Mouse (Mus musculus) CH12.LX (cell line): ENCODE measurements around the gene Rab3a. TPM values are rescaled to one million over a fixed set of nuclear protein-coding genes. Genes with fewer than 3 reads are reported as not detected.
A peak's percentile ranks its signal among the peaks of the same experiment; 100 is the strongest.

Source experiments
- DNase-seq: peaks from one replicate; pipeline ENCODE4 v3.0.0-alpha.2; 2013; ENCODE audit errors: extremely low read depth
- H3K27ac ChIP-seq: 2 replicates; pipeline ENCODE4 v1.5.1; 2012; ENCODE audit warnings: low read depth, mild to moderate bottlenecking, control low read depth, moderate library complexity; ENCODE audit not compliant: insufficient read depth
- H3K27me3 ChIP-seq: replicated peaks from 2 replicates; pipeline ENCODE3; 2012; ENCODE audit warnings: inconsistent platforms
- H3K36me3 ChIP-seq, 2 experiments: replicated peaks in 1 of 2; 2 replicates each; pipeline versions ENCODE3 to v1.6.1; 2012; ENCODE audit warnings: inconsistent platforms in 1 of 2, low read length in 1 of 2, mild to moderate bottlenecking in 1 of 2, mixed read lengths in 1 of 2, moderate library complexity in 1 of 2; ENCODE audit not compliant: control insufficient read depth in 1 of 2, insufficient read depth in 1 of 2
- H3K4me1 ChIP-seq, 2 experiments: 2 replicates each; pipeline ENCODE4 v1.6.1; 2012; ENCODE audit warnings: inconsistent platforms in 1 of 2, moderate library complexity in 1 of 2; ENCODE audit not compliant: insufficient read depth in 2 of 2, control insufficient read depth in 1 of 2
- H3K4me2 ChIP-seq: 2 replicates; pipeline ENCODE4 v1.6.1; 2012; ENCODE audit warnings: low read depth, mild to moderate bottlenecking, control low read depth; ENCODE audit not compliant: poor library complexity, insufficient read depth, severe bottlenecking
- H3K4me3 ChIP-seq, 3 experiments: fragments of 150-350 bp in 1 of 3; sonication (generic) in 1 of 3; replicated peaks in 1 of 3; 2 replicates each; pipeline versions ENCODE3 to v1.5.1; 2011 to 2012; ENCODE audit warnings: low read depth in 2 of 3, low read length in 2 of 3, mild to moderate bottlenecking in 2 of 3, moderate library complexity in 2 of 3, control low read depth in 1 of 3, improper control_type of control experiment in 1 of 3, inconsistent platforms in 1 of 3, mixed read lengths in 1 of 3; ENCODE audit not compliant: poor library complexity in 1 of 3
- H3K79me2 ChIP-seq: replicated peaks from 2 replicates; pipeline ENCODE4 v1.6.1; 2012; ENCODE audit warnings: mild to moderate bottlenecking, moderate library complexity; ENCODE audit not compliant: control insufficient read depth, poor library complexity, insufficient read depth, severe bottlenecking; ENCODE audit errors: extremely low read depth
- H3K9ac ChIP-seq: 2 replicates; pipeline ENCODE4 v1.6.1; 2012; ENCODE audit warnings: low read depth, mild to moderate bottlenecking, control low read depth, moderate library complexity; ENCODE audit not compliant: insufficient read depth
- H3K9me3 ChIP-seq: replicated peaks from 2 replicates; pipeline ENCODE3; 2012; ENCODE audit warnings: low read length, inconsistent platforms, mixed read lengths
- CTCF ChIP-seq, 2 experiments: IDR thresholded peaks in 1 of 2; conservative IDR thresholded peaks in 1 of 2; 2 replicates each; pipeline ENCODE4 v1.5.1; 2011 to 2012; ENCODE audit warnings: low read depth in 2 of 2, low read length in 2 of 2, improper control_type of control experiment in 1 of 2, inconsistent platforms in 1 of 2, mild to moderate bottlenecking in 1 of 2, moderate library complexity in 1 of 2
- E2F4 ChIP-seq: IDR thresholded peaks from 2 replicates; pipeline ENCODE4 v1.6.1; 2011; ENCODE audit warnings: low read depth, low read length, improper control_type of control experiment; ENCODE audit not compliant: insufficient replicate concordance
- ELF1 ChIP-seq: IDR thresholded peaks from 2 replicates; pipeline ENCODE4 v1.6.1; 2014; ENCODE audit warnings: low read depth, mild to moderate bottlenecking, inconsistent platforms, low read length, improper control_type of control experiment
- ETS1 ChIP-seq: conservative IDR thresholded peaks from 2 replicates; pipeline ENCODE4 v1.6.1; 2012; ENCODE audit warnings: low read depth, mild to moderate bottlenecking, inconsistent platforms, low read length, improper control_type of control experiment, moderate library complexity
- GABPA ChIP-seq: IDR thresholded peaks from 2 replicates; pipeline ENCODE4 v1.6.1; 2012; ENCODE audit warnings: low read depth, low read length, improper control_type of control experiment, inconsistent platforms; ENCODE audit not compliant: insufficient replicate concordance
- HCFC1 ChIP-seq: IDR thresholded peaks from 2 replicates; pipeline ENCODE4 v1.6.1; 2012; ENCODE audit warnings: low read depth, mild to moderate bottlenecking, inconsistent platforms, low read length, improper control_type of control experiment
- IRF4 ChIP-seq: IDR thresholded peaks from 2 replicates; pipeline ENCODE4 v1.6.1; 2014; ENCODE audit warnings: low read depth, mild to moderate bottlenecking, inconsistent platforms, low read length, improper control_type of control experiment
- KAT2A ChIP-seq: IDR thresholded peaks from 2 replicates; pipeline ENCODE4 v1.6.1; 2012; ENCODE audit warnings: low read length, improper control_type of control experiment, inconsistent platforms; ENCODE audit not compliant: insufficient replicate concordance
- MAX ChIP-seq: IDR thresholded peaks from 2 replicates; pipeline ENCODE4 v1.6.1; 2011; ENCODE audit warnings: low read length, improper control_type of control experiment
- MEF2A ChIP-seq: IDR thresholded peaks from 2 replicates; pipeline ENCODE4 v1.6.1; 2014; ENCODE audit warnings: low read depth, mild to moderate bottlenecking, inconsistent platforms, low read length, improper control_type of control experiment, borderline replicate concordance
- MXI1 ChIP-seq: IDR thresholded peaks from 2 replicates; pipeline ENCODE4 v1.6.1; 2011; ENCODE audit warnings: mild to moderate bottlenecking, low read depth, low read length, improper control_type of control experiment
- MYC ChIP-seq: IDR thresholded peaks from 2 replicates; pipeline ENCODE4 v1.6.1; 2011; ENCODE audit warnings: low read depth, mild to moderate bottlenecking, improper control_type of control experiment, low read length
- NELFE ChIP-seq: IDR thresholded peaks from 2 replicates; pipeline ENCODE4 v1.6.1; 2011; ENCODE audit warnings: low read depth, low read length, improper control_type of control experiment
- NRF1 ChIP-seq: IDR thresholded peaks from 2 replicates; pipeline ENCODE4 v1.6.1; 2014; ENCODE audit warnings: low read depth, mild to moderate bottlenecking, inconsistent platforms, low read length, improper control_type of control experiment, moderate library complexity
- PAX5 ChIP-seq: IDR thresholded peaks from 2 replicates; pipeline ENCODE4 v1.6.1; 2012; ENCODE audit warnings: low read length, inconsistent platforms, mixed read lengths
- RAD21 ChIP-seq: IDR thresholded peaks from 2 replicates; pipeline ENCODE4 v1.6.1; 2011; ENCODE audit warnings: low read depth, mild to moderate bottlenecking, low read length, improper control_type of control experiment, moderate library complexity
- SIN3A ChIP-seq: IDR thresholded peaks from 2 replicates; pipeline ENCODE4 v1.6.1; 2012; ENCODE audit warnings: low read length, improper control_type of control experiment, inconsistent platforms
- SMC3 ChIP-seq: IDR thresholded peaks from 2 replicates; pipeline ENCODE4 v1.6.1; 2011; ENCODE audit warnings: low read depth, low read length, improper control_type of control experiment
- TCF12 ChIP-seq: IDR thresholded peaks from 2 replicates; pipeline ENCODE4 v1.6.1; 2014; ENCODE audit warnings: low read depth, mild to moderate bottlenecking, inconsistent platforms, low read length, improper control_type of control experiment
- UBTF ChIP-seq: IDR thresholded peaks from 2 replicates; pipeline ENCODE4 v1.6.1; 2012; ENCODE audit warnings: low read depth, mild to moderate bottlenecking, inconsistent platforms, low read length, improper control_type of control experiment, moderate library complexity
- USF1 ChIP-seq: IDR thresholded peaks from 2 replicates; pipeline ENCODE4 v1.6.1; 2014; ENCODE audit warnings: low read depth, mild to moderate bottlenecking, inconsistent platforms, low read length, improper control_type of control experiment
- ZC3H11A ChIP-seq: IDR thresholded peaks from 2 replicates; pipeline ENCODE4 v1.6.1; 2012; ENCODE audit warnings: low read depth, mild to moderate bottlenecking, inconsistent platforms, low read length, improper control_type of control experiment
- ZKSCAN1 ChIP-seq: IDR thresholded peaks from 2 replicates; pipeline ENCODE4 v1.6.1; 2012; ENCODE audit warnings: low read depth, inconsistent platforms, low read length, improper control_type of control experiment, borderline replicate concordance
- ZMIZ1 ChIP-seq: IDR thresholded peaks from 2 replicates; pipeline ENCODE4 v1.6.1; 2012; ENCODE audit warnings: low read depth, mild to moderate bottlenecking, inconsistent platforms, low read length, improper control_type of control experiment
- dilution Hi-C: fragments of 300-500 bp; cut with MboI; formaldehyde crosslinking; loops from 2 replicates; pipeline ENCODE4 v1.14.3; 2020; ENCODE audit warnings: low sequenced_read_pairs; ENCODE audit not compliant: extremely low pct_unique_long_range_greater_than_20kb, extremely low pct_ligation_motif_present
- in situ Hi-C: fragments of 300-500 bp; cut with MboI; formaldehyde crosslinking; loops from 3 replicates; pipeline ENCODE4 v1.14.3; 2019; ENCODE audit warnings: low sequenced_read_pairs, low pct_ligation_motif_present, low pct_unique_long_range_greater_than_20kb, mixed read lengths
- polyA plus RNA-seq: library from polyadenylated mRNA; unstranded; fragments of >175 nt; gene quantifications from 2 replicates; pipeline ENCODE4 v1.2.1, GENCODE M21; 2012; ENCODE audit warnings: low read depth; ENCODE audit not compliant: insufficient read length
- total RNA-seq, 2 experiments: library from RNA; depleted of rRNA; stranded (reverse); fragments of 300-350 nt in 1 of 2; fragments of >200 nt in 1 of 2; gene quantifications; 2 replicates each; pipeline ENCODE4 v1.2.3; 2012 to 2014

Gene Rab3a
- total and polyA plus RNA-seq, 3 experiments: 0.87 to 1.9 (median 0.99) TPM

GRCm38 (mm10) chr8:70716521-70717400, 37.7 kb upstream of the Rab3a start:
- dilution Hi-C loops: no loop called here
- Histone ChIP-seq H3K27me3 (peaks cover 13% of the 10 kb centered on the region), H3K9me3 (no peaks in the 10 kb centered on the region), H3K4me2 (no peak overlapping the region), H3K27ac (no peak overlapping the region), H3K79me2 (no peaks in the 10 kb centered on the region), H3K36me3 (no peaks in the 10 kb centered on the region), H3K9ac (no peak overlapping the region), H3K4me1 (peaks cover 0 to 20% of the 10 kb centered on the region in 2 experiments; a peak in 3 of 4 replicates), H3K4me3 (no peak overlapping the region)
- TF ChIP-seq MXI1: no peak
- no peak for TF ChIP-seq USF1
- no peak for TF ChIP-seq MEF2A
- no peak for TF ChIP-seq NELFE
- no peak for TF ChIP-seq GABPA
- TF ChIP-seq E2F4: no peak
- no peak for TF ChIP-seq MAX
- no peak for TF ChIP-seq MYC
- TF ChIP-seq SIN3A: no peak
- no peak for TF ChIP-seq UBTF
- in situ Hi-C loops: loop anchor here (5.0 to 10.0 kb wide), 3 partner anchors 36 to 128 kb away; partner anchors contain the start of genes Pgpep1 and Rab3a
- DNase-seq: no peak

DNA sequence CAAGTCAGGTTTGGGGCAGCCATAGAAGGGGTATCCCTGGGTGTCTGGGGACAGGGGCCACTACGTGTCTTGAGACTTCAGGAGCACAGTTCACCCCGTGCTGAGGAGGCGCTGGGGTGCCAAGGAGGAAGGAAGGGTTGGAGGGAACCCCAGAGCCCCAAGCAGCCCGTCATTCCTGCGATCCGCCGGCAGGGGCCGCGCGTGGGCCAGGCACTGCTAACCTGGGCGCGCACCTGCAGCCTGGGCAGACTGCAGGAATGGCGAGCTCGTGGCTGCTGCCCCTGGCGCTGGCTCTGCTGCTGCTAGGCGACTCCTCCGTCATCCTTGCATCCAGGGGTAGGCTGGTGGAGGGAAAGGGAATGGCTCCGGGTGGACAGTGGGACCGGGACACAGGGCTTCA, 36.2 kb upstream of the Rab3a start, which contains the start of gene Gm3336:
Gm3336 (plus strand) TSS at position 247 of the 400 bp plus-strand sequence.
- TF ChIP-seq ZMIZ1 (no peak), NRF1 (peak; percentile 53; the same call in 1 of the 2 replicates), HCFC1 (no peak), IRF4 (peak; percentile 29; the same call in 1 of the 2 replicates), CTCF (conservative IDR thresholded peaks at IDR 0.05 in 1 of 2, IDR thresholded peaks at IDR 0.05 in 1 of 2; ENCODE audit: low read depth in 2 of 2, low read length in 2 of 2) (peak; percentile 48 to 90; a peak in 3 of 4 replicates), ZKSCAN1 (no peak), ZC3H11A (peak; percentile 28; the same call in 1 of the 2 replicates), SMC3 (peak; percentile 83), KAT2A (no peak), TCF12 (peak; percentile 64), PAX5 (no peak), ETS1 (no peak), RAD21 (peak; percentile 76), ELF1 (peak; percentile 35; the same call in 1 of the 2 replicates), MYC (no peak), GABPA (no peak), UBTF (no peak), NELFE (peak; percentile 19; the same call in 1 of the 2 replicates)
- Histone ChIP-seq H3K27ac (no peak within 1 kb of the TSS), H3K36me3 (no peaks in the 10 kb centered on the region), H3K4me3 (no peak within 1 kb of the TSS), H3K9me3 (no peaks in the 10 kb centered on the region), H3K27me3 (peaks cover 13% of the 10 kb centered on the region), H3K79me2 (no peaks in the 10 kb centered on the region), H3K9ac (no peak within 1 kb of the TSS), H3K4me1 (peaks cover 2 to 23% of the 10 kb centered on the region in 2 experiments), H3K4me2 (peak within 1 kb of the TSS; percentile 4; the same call in 1 of the 2 replicates)
- dilution Hi-C loops (no loop called here), in situ Hi-C loops (loop anchor here (5.0 to 10.0 kb wide), 3 partner anchors 34 to 127 kb away; partner anchors contain the start of genes Pgpep1 and Rab3a)
- DNase-seq: no peak
